Comparison of ENCODE assay signal across 7 mouse cellular contexts in genomic region chr9:85843031-85843890, GRCm38 (mm10). TPM values are rescaled to one million over a fixed set of nuclear protein-coding genes. Genes with fewer than 3 reads are reported as not detected.
DNase-seq lines count a peak whose midpoint lies in the region; ATAC-seq lines count a peak whose summit lies in the region.

No protein-coding gene starts in this region.

- peak overlapping the region; percentile 70 for H3K4me3 ChIP-seq in forebrain, embryonic 13.5 days
- peak overlapping the region; percentile 80 for H3K4me3 ChIP-seq in limb, embryonic 10.5 days

- ATAC-seq in forebrain, embryonic 13.5 days, result peak; percentile 70

- peak overlapping the region; percentile 68 for H3K27ac ChIP-seq in forebrain, embryonic 13.5 days
- H3K27ac ChIP-seq in limb, embryonic 10.5 days, result peak overlapping the region; percentile 95

- peaks cover 19% of the 10 kb centered on the region for H3K4me1 ChIP-seq in forebrain, embryonic 13.5 days
- H3K4me1 ChIP-seq in limb, embryonic 10.5 days, result peaks cover 30% of the 10 kb centered on the region

- DNase-seq in WW6 (ENCODE audit: low read depth, low spot score), result peak; percentile 39
- peak; percentile 42 for DNase-seq in brain, adult 2 months (ENCODE audit: low read depth, low spot score)
- peak; percentile 52 to 63 for DNase-seq in heart, postnatal 36 days
- peak; percentile 78 for DNase-seq in limb, embryonic 10.5 days (ENCODE audit: low spot score)
- peak; percentile 68 for DNase-seq in mesoderm, embryonic 11.5 days (ENCODE audit: low read depth, low spot score)
- peak; percentile 53 for DNase-seq in testis, postnatal 14 days (ENCODE audit: low spot score)

- no peaks in the 10 kb centered on the region for H3K9me3 ChIP-seq in forebrain, embryonic 13.5 days (replicated peaks)
- no peaks in the 10 kb centered on the region for H3K9me3 ChIP-seq in limb, embryonic 10.5 days (replicated peaks)

- H3K36me3 ChIP-seq in forebrain, embryonic 13.5 days (ENCODE audit: poor library complexity, severe bottlenecking), result 0 out of 2 replicates have a peak, but pooled peaks cover 5% of the 10 kb centered on the region
- H3K36me3 ChIP-seq in limb, embryonic 10.5 days, result peaks cover 18% of the 10 kb centered on the region

- peak overlapping the region; percentile 81 for H3K9ac ChIP-seq in forebrain, embryonic 13.5 days

- intact Hi-C loops in heart, postnatal 36 days (cut with DNase I), result loop anchor here (5.0 kb wide), 1 partner anchor 604 kb away; no protein-coding TSS in a partner anchor

- WGBS in forebrain, embryonic 13.5 days, result under 1% methylated on average over 58 of the region's 65 CpGs
- WGBS in limb, embryonic 10.5 days, result under 1% methylated on average over 65 of the region's 65 CpGs

- peak overlapping the region; percentile 95 for H3K4me2 ChIP-seq in forebrain, embryonic 13.5 days

- H3K27me3 ChIP-seq in forebrain, embryonic 13.5 days, result no peaks in the 10 kb centered on the region
- peaks cover 10% of the 10 kb centered on the region for H3K27me3 ChIP-seq in limb, embryonic 10.5 days (ENCODE audit: low read depth, poor library complexity, severe bottlenecking)

RNA-seq across cellular contexts. Expression of gene Tpbg, which starts 1.1 kb away (rescaled TPM):
- polyA plus RNA-seq in forebrain, embryonic 13.5 days (2015; fragmentation: Nextera tagmentation; extraction: Ambion mirVana), result 14.6 and 16.4 TPM in 2 replicates
- total RNA-seq in heart, postnatal 36 days (2021), result 1 to 10 TPM in 1 of 2 experiments, under 1 TPM in 1; 0.94 to 1.2 TPM
- polyA plus RNA-seq in limb, embryonic 10.5 days (2016; fragmentation: Nextera tagmentation; extraction: Ambion mirVana), result 19.4 and 23.5 TPM in 2 replicates

Comparison
In these comparisons a context has a peak if more than half of its experiments do, and no peak if none do; other contexts are left out.
1. Peak in every context shown above with its lines: DNase-seq, ATAC-seq, H3K4me3 ChIP-seq and H3K27ac ChIP-seq.